Mouse (Mus musculus) embryonic fibroblast, embryonic 13.5 days (primary cell): Measurements from ENCODE around the gene Trip10.

Experiments used
- CTCF ChIP-seq: IDR thresholded peaks from 2 replicates; pipeline ENCODE4 v1.5.1; 2011; ENCODE audit warnings: mild to moderate bottlenecking, control low read depth, low read length, moderate library complexity, borderline replicate concordance; ENCODE audit not compliant: insufficient read depth
- POLR2A ChIP-seq: IDR thresholded peaks from 2 replicates; pipeline ENCODE4 v1.6.1; 2011; ENCODE audit warnings: low read depth, mild to moderate bottlenecking, control low read depth, low read length, moderate library complexity

DNA sequence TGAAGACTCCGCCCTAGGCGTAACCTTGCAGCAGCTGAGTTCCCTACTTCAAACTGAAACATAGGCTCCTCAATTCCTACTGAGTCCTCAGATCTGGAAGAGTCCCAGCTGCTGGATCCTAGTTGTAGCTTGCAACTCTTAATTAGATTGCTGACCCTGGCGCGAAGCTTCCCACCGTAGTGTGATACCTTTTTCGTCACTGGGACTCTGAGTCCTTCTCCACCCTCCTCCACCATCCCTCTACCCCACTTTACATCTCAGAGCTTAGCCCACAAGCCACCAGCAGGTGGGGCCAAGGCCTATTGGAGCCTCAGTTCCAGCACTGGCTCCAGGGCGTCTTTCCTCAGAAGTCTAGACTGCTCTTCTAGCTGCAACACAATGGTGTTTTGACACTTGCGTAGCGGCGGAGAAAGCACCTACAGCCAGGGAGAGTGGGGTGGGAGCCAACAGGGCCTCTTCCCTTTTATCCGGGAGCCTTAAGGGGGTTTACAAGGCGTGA, 1.0 kb upstream of the Trip10 start, which contains the start of gene Gpr108:
- peak; percentile 70; the same call in 1 of the 2 replicates for TF ChIP-seq CTCF
- peak; percentile 54; the same call in 1 of the 2 replicates for TF ChIP-seq POLR2A
